Comparison of ENCODE assay signal across 18 mouse cellular contexts in genomic region chr3:88395742-88396141, GRCm38 (mm10). TPM values are rescaled to one million over a fixed set of nuclear protein-coding genes. Genes with fewer than 3 reads are reported as not detected.
"Had no signal": no experiment of that assay in that cellular context is flagged by ENCODE, and none has a peak within 500 bp of the region (broad histone marks: within the 10 kb centered on the region; RNA-seq: fewer than 3 reads in every experiment).

No protein-coding gene starts in this region.

- H3K9me3 ChIP-seq: limb, embryonic 13.5 days; midbrain, embryonic 13.5 days; neural tube, embryonic 15.5 days had no signal

- H3K9ac ChIP-seq: limb, embryonic 13.5 days; midbrain, embryonic 13.5 days; neural tube, embryonic 15.5 days had no signal

- H3K27ac ChIP-seq: layer of hippocampus, adult 2 months; limb, embryonic 13.5 days; midbrain, embryonic 13.5 days; neural tube, embryonic 15.5 days had no signal

- ATAC-seq: intestine, postnatal 0 days; midbrain, embryonic 13.5 days had no signal

- H3K4me3 ChIP-seq: layer of hippocampus, adult 2 months; limb, embryonic 13.5 days; midbrain, embryonic 13.5 days; myocyte; neural tube, embryonic 15.5 days had no signal

- H3K36me3 ChIP-seq: neural tube, embryonic 15.5 days had no signal

- H3K4me1 ChIP-seq: limb, embryonic 13.5 days; midbrain, embryonic 13.5 days; neural tube, embryonic 15.5 days had no signal

- DNase-seq: kidney, adult 9 months; kidney, postnatal 10 days; kidney, postnatal 4 days; lung, adult 18-20 months; right cerebral cortex, postnatal 4 days; thymus, adult 2 months; thymus, postnatal 25 days had no signal

- H3K27me3 ChIP-seq: limb, embryonic 13.5 days; midbrain, embryonic 13.5 days; neural tube, embryonic 15.5 days had no signal

- H3K4me2 ChIP-seq: limb, embryonic 13.5 days; liver, embryonic 11.5 days; midbrain, embryonic 13.5 days; neural tube, embryonic 15.5 days had no signal

RNA-seq across cellular contexts. Expression of gene Bglap, which starts 11.5 kb away (rescaled TPM):
- polyA plus RNA-seq: intestine, postnatal 0 days; limb, embryonic 13.5 days; liver, embryonic 11.5 days; midbrain, embryonic 13.5 days; neural tube, embryonic 11.5 days; neural tube, embryonic 15.5 days; stomach, embryonic 14.5 days; testis, adult 2 months had no signal

RNA-seq across cellular contexts. Expression of gene Bglap2, which starts 17.2 kb away (rescaled TPM):
- total RNA-seq: layer of hippocampus, adult 2 months; layer of hippocampus, postnatal 10 days had no signal
- polyA plus RNA-seq: intestine, postnatal 0 days; limb, embryonic 13.5 days; liver, embryonic 11.5 days; midbrain, embryonic 13.5 days; neural tube, embryonic 11.5 days; neural tube, embryonic 15.5 days; stomach, embryonic 14.5 days had no signal

RNA-seq across cellular contexts. Expression of gene Bglap3, which starts 23.2 kb away (rescaled TPM):
- polyA plus RNA-seq: limb, embryonic 13.5 days; midbrain, embryonic 13.5 days; stomach, embryonic 14.5 days; testis, adult 2 months had no signal
